Comparison of ENCODE assay signal across 8 mouse cellular contexts in genomic region chr14:105979544-105980323, GRCm38 (mm10).
DNase-seq lines count a peak whose midpoint lies in the region; ATAC-seq and TF ChIP-seq lines count a peak whose summit lies in the region.

No protein-coding gene starts in this region.

- no peak overlapping the region for H3K4me3 ChIP-seq in midbrain, postnatal 0 days (ENCODE audit: low read depth, low read length)
- H3K4me3 ChIP-seq in midbrain, embryonic 13.5 days (replicated peaks): no peak overlapping the region
- H3K4me3 ChIP-seq in gastrocnemius, adult 2 months: peak overlapping the region; percentile 46
- H3K4me3 ChIP-seq in kidney, embryonic 15.5 days (replicated peaks): no peak overlapping the region

- H3K27ac ChIP-seq in midbrain, postnatal 0 days (ENCODE audit: low read depth, low read length): no peak overlapping the region
- no peak overlapping the region for H3K27ac ChIP-seq in midbrain, embryonic 13.5 days
- peak overlapping the region; percentile 81 for H3K27ac ChIP-seq in gastrocnemius, adult 2 months
- H3K27ac ChIP-seq in kidney, embryonic 15.5 days: peak overlapping the region; percentile 91

- no peaks in the 10 kb centered on the region for H3K36me3 ChIP-seq in midbrain, postnatal 0 days (ENCODE audit: insufficient read depth, low read length)
- no peaks in the 10 kb centered on the region for H3K36me3 ChIP-seq in midbrain, embryonic 13.5 days
- H3K36me3 ChIP-seq in kidney, embryonic 15.5 days: no peaks in the 10 kb centered on the region

- no peak overlapping the region; the same call in 1 of the 2 replicates for H3K4me2 ChIP-seq in midbrain, postnatal 0 days (ENCODE audit: low read depth, low read length, poor library complexity, severe bottlenecking)
- no peak overlapping the region for H3K4me2 ChIP-seq in midbrain, embryonic 13.5 days (replicated peaks)
- peak overlapping the region; percentile 36; the same call in 1 of the 2 replicates for H3K4me2 ChIP-seq in kidney, embryonic 15.5 days

- TF ChIP-seq CTCF in midbrain, postnatal 0 days (IDR thresholded peaks at IDR 0.05): no peak
- no peak for TF ChIP-seq CTCF in gastrocnemius, adult 2 months (IDR thresholded peaks at IDR 0.05)

- ATAC-seq in midbrain, postnatal 0 days (ENCODE audit: low FRiP score): no peak
- ATAC-seq in midbrain, embryonic 13.5 days: no peak
- ATAC-seq in kidney, embryonic 15.5 days (replicated peaks; ENCODE audit: low FRiP score): peak; percentile 94

- H3K27me3 ChIP-seq in midbrain, postnatal 0 days (ENCODE audit: insufficient read depth, low read length): no peaks in the 10 kb centered on the region
- no peaks in the 10 kb centered on the region for H3K27me3 ChIP-seq in midbrain, embryonic 13.5 days
- no peaks in the 10 kb centered on the region for H3K27me3 ChIP-seq in kidney, embryonic 15.5 days

- DNase-seq in midbrain, postnatal 0 days (ENCODE audit: low spot score): peak; percentile 48
- DNase-seq in gastrocnemius, adult 2 months: peak; percentile 59
- peak; percentile 8 for DNase-seq in ovary, postnatal 10 days (ENCODE audit: low spot score)
- DNase-seq in urinary bladder, postnatal 25 days (ENCODE audit: low spot score): no peak
- DNase-seq in cerebellum, postnatal 14 days: no peak
- no peak for DNase-seq in cerebellum, adult 11 months

- no peaks in the 10 kb centered on the region for H3K4me1 ChIP-seq in midbrain, postnatal 0 days (ENCODE audit: insufficient read depth, low read length)
- no peaks in the 10 kb centered on the region for H3K4me1 ChIP-seq in midbrain, embryonic 13.5 days (replicated peaks)
- peaks cover 12% of the 10 kb centered on the region for H3K4me1 ChIP-seq in kidney, embryonic 15.5 days

- no peak overlapping the region for H3K9ac ChIP-seq in midbrain, postnatal 0 days (replicated peaks; ENCODE audit: low read length, poor library complexity, severe bottlenecking)
- H3K9ac ChIP-seq in midbrain, embryonic 13.5 days (replicated peaks): no peak overlapping the region
- no peak overlapping the region for H3K9ac ChIP-seq in kidney, embryonic 15.5 days

- WGBS in midbrain, postnatal 0 days: 65% methylated on average over 15 of the region's 15 CpGs
- 73% methylated on average over 15 of the region's 15 CpGs for WGBS in midbrain, embryonic 13.5 days
- WGBS in kidney, embryonic 15.5 days: 41% methylated on average over 15 of the region's 15 CpGs

- H3K9me3 ChIP-seq in midbrain, postnatal 0 days (ENCODE audit: low read length): no peaks in the 10 kb centered on the region
- no peaks in the 10 kb centered on the region for H3K9me3 ChIP-seq in midbrain, embryonic 13.5 days
- no peaks in the 10 kb centered on the region for H3K9me3 ChIP-seq in kidney, embryonic 15.5 days (replicated peaks)

- intact Hi-C loops in gastrocnemius, adult 2 months (cut with DNase I): no loop called here

Comparison
In these comparisons a context has a peak if more than half of its experiments do, and no peak if none do; other contexts are left out.
1. DNase-seq: peak in midbrain, postnatal 0 days (single experiment), gastrocnemius, adult 2 months (single experiment) and ovary, postnatal 10 days (single experiment); none in urinary bladder, postnatal 25 days (single experiment), cerebellum, postnatal 14 days (0 of 2) and cerebellum, adult 11 months (single experiment).
2. H3K27ac ChIP-seq: peak in gastrocnemius, adult 2 months (single experiment) and kidney, embryonic 15.5 days (single experiment); none in midbrain, postnatal 0 days (single experiment) and midbrain, embryonic 13.5 days (single experiment).